Mouse (Mus musculus): ENCODE results near the gene Klf3. TPM values are rescaled to one million over a fixed set of nuclear protein-coding genes. Genes with fewer than 3 reads are reported as not detected.
A peak's percentile ranks its signal among the peaks of the same experiment; 100 is the strongest.

Klf3 gene
- total RNA-seq (2014; rRNA removed) (22.6 and 22.9 TPM in 2 replicates), polyA plus RNA-seq (2015; fragmentation: Nextera tagmentation; extraction: Ambion mirVana) (37.1 and 37.5 TPM in 2 replicates)

DNA sequence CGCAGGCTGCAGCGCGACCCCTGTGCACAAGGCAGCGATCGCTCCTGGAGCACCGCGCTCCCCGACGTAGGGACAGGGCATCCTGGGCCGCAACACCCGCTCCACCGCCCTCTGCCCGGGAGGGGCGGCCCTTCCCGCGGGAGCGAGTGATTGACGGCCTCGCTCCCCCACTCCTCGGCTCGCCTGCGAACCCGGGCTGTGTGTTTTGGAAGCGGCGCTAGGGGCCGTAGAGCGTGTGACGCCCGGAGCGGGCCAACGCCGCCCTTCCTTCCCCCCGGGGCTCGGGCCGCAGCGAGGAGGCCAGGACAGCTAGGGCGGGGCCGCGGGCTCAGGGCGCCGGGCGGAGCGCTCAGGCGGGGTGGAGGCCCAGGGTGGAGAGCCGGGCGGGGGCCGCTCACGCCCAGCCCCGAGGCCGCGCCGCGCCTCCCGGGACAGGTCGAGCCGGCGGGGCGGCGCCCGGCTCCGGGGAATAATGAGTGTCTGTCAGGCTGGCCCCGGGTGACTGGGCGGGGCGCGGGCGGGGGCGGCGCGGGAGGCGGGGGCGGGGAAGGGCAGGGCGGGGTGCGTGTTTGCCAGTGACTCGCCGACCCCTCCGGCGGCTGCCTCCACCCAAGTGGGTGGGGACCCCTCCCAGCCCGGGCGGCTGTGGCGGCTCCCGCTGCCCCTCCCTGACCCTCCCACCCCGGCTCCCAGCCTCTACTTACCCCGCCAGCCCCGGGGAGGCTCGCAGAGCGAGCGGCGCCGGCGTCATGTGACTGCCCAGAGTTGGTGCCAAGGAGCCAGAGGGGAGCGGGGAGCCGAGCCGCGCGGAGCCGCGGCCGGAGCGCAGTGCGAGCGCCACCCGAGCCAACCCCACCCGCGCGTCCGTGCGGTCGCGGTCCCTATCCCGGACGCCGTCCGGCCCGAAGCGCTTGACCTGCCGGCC, at the start of gene Klf3:
Gene Klf3 (plus strand): TSS at position 594 of the 925 bp plus-strand sequence.
- H3K27ac ChIP-seq, result peak within 1 kb of the TSS; percentile 95
- TF ChIP-seq CTCF (IDR thresholded peaks at IDR 0.05; ENCODE audit: low read depth), result peak; percentile 38
- no peaks in the 10 kb centered on the region for H3K9me3 ChIP-seq (ENCODE audit: low read length)
- H3K4me3 ChIP-seq (ENCODE audit: low read length), result peak within 1 kb of the TSS; percentile 87
- WGBS, result 0% methylated on average over 84 of the region's 116 CpGs
- H3K4me2 ChIP-seq (ENCODE audit: low read depth, low read length), result peak within 1 kb of the TSS; percentile 81
- peak within 1 kb of the TSS; percentile 89 for H3K9ac ChIP-seq (replicated peaks; ENCODE audit: low read length)
- DNase-seq (ENCODE audit: low spot score) (peak; percentile 83), ATAC-seq (peak; percentile 92)
- H3K36me3 ChIP-seq (ENCODE audit: insufficient read depth, low read length), result no peaks in the 10 kb centered on the region
- no peaks in the 10 kb centered on the region for H3K27me3 ChIP-seq (ENCODE audit: insufficient read depth, low read length)
- no peaks in the 10 kb centered on the region; the same call in 1 of the 2 replicates for H3K4me1 ChIP-seq (ENCODE audit: insufficient read depth, low read length)

DNA sequence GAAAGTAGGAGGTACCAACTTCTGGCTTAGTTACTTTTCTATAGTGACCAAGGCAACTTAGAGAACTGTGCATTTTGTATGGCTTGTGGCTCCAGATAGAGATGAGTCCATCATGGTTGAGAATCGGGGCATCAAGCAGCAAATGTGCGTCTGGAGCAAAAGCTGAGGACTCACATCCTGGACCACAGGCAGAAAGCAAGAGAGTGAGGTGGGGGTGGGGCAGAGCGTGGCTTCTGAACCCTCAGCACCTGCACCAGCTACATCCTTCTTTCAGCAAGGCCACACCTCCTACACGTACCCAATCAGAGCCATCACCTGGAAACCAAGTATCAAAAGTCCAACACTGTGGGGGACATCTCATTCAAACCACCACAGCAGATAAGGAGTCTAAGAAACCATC, 40.9 kb upstream of the Klf3 start:
- no peak for TF ChIP-seq CTCF (IDR thresholded peaks at IDR 0.05; ENCODE audit: low read depth)
- H3K9me3 ChIP-seq (ENCODE audit: low read length), result no peaks in the 10 kb centered on the region
- H3K4me1 ChIP-seq (ENCODE audit: insufficient read depth, low read length), result no peaks in the 10 kb centered on the region
- no peak overlapping the region for H3K27ac ChIP-seq
- H3K9ac ChIP-seq (replicated peaks; ENCODE audit: low read length), result no peak overlapping the region
- no peaks in the 10 kb centered on the region for H3K36me3 ChIP-seq (ENCODE audit: insufficient read depth, low read length)
- WGBS, result 91% methylated on average over 4 of the region's 4 CpGs
- no peaks in the 10 kb centered on the region for H3K27me3 ChIP-seq (ENCODE audit: insufficient read depth, low read length)
- H3K4me3 ChIP-seq (ENCODE audit: low read length), result no peak overlapping the region
- ATAC-seq (no peak), DNase-seq (ENCODE audit: low spot score) (no peak)
- H3K4me2 ChIP-seq (ENCODE audit: low read depth, low read length), result no peak overlapping the region

DNA sequence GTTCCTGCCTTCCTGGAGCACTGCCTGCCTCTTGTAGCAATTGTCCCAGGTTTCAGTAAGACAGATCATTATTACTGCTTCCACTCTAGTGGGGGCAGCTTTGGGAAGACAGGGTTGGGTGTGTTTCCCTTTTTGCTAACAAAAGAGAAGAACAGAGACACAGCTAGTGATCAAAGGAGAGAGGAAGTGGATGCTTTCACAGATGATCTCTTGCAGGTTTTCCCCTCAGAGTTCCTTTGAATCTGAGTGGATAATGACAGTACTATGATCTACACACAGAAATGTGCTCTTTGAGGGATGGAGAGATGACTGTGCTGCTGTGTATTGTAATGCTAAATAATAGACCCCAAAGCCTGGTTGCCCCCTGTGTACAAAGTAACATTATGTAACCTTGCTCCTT, 38.7 kb upstream of the Klf3 start:
- H3K9me3 ChIP-seq (ENCODE audit: low read length), result peaks cover 5% of the 10 kb centered on the region
- ATAC-seq (no peak), DNase-seq (ENCODE audit: low spot score) (no peak)
- H3K27ac ChIP-seq, result no peak overlapping the region
- H3K4me1 ChIP-seq (ENCODE audit: insufficient read depth, low read length), result no peaks in the 10 kb centered on the region
- no peak overlapping the region for H3K4me2 ChIP-seq (ENCODE audit: low read depth, low read length)
- TF ChIP-seq CTCF (IDR thresholded peaks at IDR 0.05; ENCODE audit: low read depth), result no peak
- H3K9ac ChIP-seq (replicated peaks; ENCODE audit: low read length), result no peak overlapping the region
- H3K4me3 ChIP-seq (ENCODE audit: low read length), result no peak overlapping the region
- H3K36me3 ChIP-seq (ENCODE audit: insufficient read depth, low read length), result no peaks in the 10 kb centered on the region
- no peaks in the 10 kb centered on the region for H3K27me3 ChIP-seq (ENCODE audit: insufficient read depth, low read length)

DNA sequence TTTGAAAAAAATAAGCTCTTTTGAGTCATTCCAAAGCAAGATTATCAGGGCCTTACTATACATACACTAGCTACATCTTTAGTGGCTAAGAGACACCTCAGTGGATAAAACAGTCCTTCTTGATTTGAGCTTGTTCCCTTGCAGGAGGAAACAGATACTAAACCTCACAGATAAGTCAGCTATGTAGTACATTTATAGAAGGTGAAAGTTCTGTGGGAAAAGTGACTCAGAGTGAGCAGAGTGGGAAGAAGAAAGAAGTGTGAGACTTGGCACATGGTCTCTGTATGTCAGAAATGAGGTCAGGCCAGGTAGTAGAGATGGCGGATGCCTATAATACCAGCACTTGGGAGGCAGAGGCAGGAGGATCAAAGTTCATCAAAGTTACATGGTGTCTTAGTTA, 37.4 kb upstream of the Klf3 start:
- Histone ChIP-seq H3K9me3 (ENCODE audit: low read length) (peaks cover 5% of the 10 kb centered on the region), H3K4me2 (ENCODE audit: low read depth, low read length) (no peak overlapping the region), H3K27me3 (ENCODE audit: insufficient read depth, low read length) (no peaks in the 10 kb centered on the region), H3K9ac (replicated peaks; ENCODE audit: low read length) (no peak overlapping the region), H3K36me3 (ENCODE audit: insufficient read depth, low read length) (no peaks in the 10 kb centered on the region), H3K4me3 (ENCODE audit: low read length) (no peak overlapping the region), H3K4me1 (ENCODE audit: insufficient read depth, low read length) (no peaks in the 10 kb centered on the region), H3K27ac (no peak overlapping the region)
- WGBS, result 100% methylated on average over 1 of the region's 1 CpGs
- ATAC-seq (no peak), DNase-seq (ENCODE audit: low spot score) (no peak)
- TF ChIP-seq CTCF (IDR thresholded peaks at IDR 0.05; ENCODE audit: low read depth), result no peak

DNA sequence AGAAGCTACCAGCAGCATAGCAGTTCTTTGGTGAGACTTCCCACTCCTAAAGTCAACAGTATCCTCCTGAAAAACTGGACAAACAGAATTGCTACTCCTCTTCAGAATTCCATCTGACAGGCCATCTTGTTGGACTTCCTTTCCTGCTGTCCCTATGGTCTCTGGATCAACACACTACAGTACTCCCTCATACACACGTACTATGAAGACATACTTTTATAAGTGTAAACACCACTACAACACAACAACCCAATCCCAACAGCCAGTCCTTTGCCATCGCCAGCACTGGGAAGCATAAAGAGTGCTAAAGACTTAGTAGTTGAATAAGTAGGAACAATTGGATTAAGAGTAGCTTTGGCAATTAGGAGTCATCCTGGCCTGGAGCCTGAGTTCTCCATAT, 36.6 kb upstream of the Klf3 start:
- H3K4me2 ChIP-seq (ENCODE audit: low read depth, low read length), result no peak overlapping the region
- no peak overlapping the region for H3K9ac ChIP-seq (replicated peaks; ENCODE audit: low read length)
- no peaks in the 10 kb centered on the region for H3K27me3 ChIP-seq (ENCODE audit: insufficient read depth, low read length)
- no peak overlapping the region for H3K4me3 ChIP-seq (ENCODE audit: low read length)
- no peaks in the 10 kb centered on the region for H3K4me1 ChIP-seq (ENCODE audit: insufficient read depth, low read length)
- WGBS, result 95% methylated on average over 2 of the region's 2 CpGs
- ATAC-seq, result no peak
- H3K36me3 ChIP-seq (ENCODE audit: insufficient read depth, low read length), result no peaks in the 10 kb centered on the region
- TF ChIP-seq CTCF (IDR thresholded peaks at IDR 0.05; ENCODE audit: low read depth), result no peak
- no peak overlapping the region for H3K27ac ChIP-seq
- DNase-seq (ENCODE audit: low spot score), result no peak
- H3K9me3 ChIP-seq (ENCODE audit: low read length), result peaks cover 5% of the 10 kb centered on the region

DNA sequence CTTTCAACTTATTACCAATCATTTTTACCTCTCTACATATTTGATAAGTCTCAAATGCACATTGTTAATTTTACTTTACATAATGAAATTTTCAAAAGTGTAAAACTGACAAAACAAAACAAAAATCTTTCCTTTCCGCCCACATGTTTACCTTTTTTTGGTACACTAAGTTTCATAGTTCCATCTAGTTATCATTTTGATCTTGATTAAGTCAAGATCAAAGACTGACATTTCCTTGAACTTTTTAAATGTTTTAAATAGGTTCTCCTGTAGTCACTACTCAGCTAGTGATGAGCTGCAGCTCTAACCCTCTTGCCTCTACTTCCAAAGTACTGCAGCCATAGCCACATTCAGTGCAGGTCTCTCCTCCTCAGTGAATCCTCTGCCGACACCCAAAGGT, 31.6 kb upstream of the Klf3 start:
- Histone ChIP-seq H3K27me3 (ENCODE audit: insufficient read depth, low read length) (no peaks in the 10 kb centered on the region), H3K36me3 (ENCODE audit: insufficient read depth, low read length) (no peaks in the 10 kb centered on the region), H3K9ac (replicated peaks; ENCODE audit: low read length) (no peak overlapping the region), H3K4me2 (ENCODE audit: low read depth, low read length) (no peak overlapping the region), H3K27ac (no peak overlapping the region), H3K4me1 (ENCODE audit: insufficient read depth, low read length) (no peaks in the 10 kb centered on the region), H3K9me3 (ENCODE audit: low read length) (peaks cover 5% of the 10 kb centered on the region), H3K4me3 (ENCODE audit: low read length) (no peak overlapping the region)
- ATAC-seq (no peak), DNase-seq (ENCODE audit: low spot score) (no peak)
- no peak for TF ChIP-seq CTCF (IDR thresholded peaks at IDR 0.05; ENCODE audit: low read depth)
- 94% methylated on average over 2 of the region's 2 CpGs for WGBS

DNA sequence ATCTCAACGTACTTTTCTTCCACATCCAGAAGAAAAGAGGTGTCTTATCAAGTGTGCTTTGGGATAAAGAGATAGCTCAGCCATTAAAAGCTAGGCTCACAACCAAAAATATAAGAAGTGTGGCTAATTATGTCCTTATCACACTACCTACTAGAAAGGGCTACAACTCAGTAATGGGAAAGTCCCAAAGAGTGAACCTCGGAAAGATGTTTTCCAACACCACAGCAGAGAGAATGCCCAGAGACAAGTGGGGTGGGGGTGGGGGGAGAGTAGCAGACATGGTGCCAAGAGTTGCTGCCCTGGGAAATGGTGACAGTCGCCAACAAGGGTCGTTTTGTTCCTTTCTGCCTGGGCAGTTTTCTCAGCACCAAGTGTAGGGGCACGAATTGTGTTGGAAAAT, 25.0 kb upstream of the Klf3 start:
- no peak overlapping the region for H3K4me2 ChIP-seq (ENCODE audit: low read depth, low read length)
- DNase-seq (ENCODE audit: low spot score), result no peak
- no peaks in the 10 kb centered on the region for H3K36me3 ChIP-seq (ENCODE audit: insufficient read depth, low read length)
- no peak overlapping the region for H3K9ac ChIP-seq (replicated peaks; ENCODE audit: low read length)
- H3K4me3 ChIP-seq (ENCODE audit: low read length), result no peak overlapping the region
- TF ChIP-seq CTCF (IDR thresholded peaks at IDR 0.05; ENCODE audit: low read depth), result no peak
- no peak overlapping the region for H3K27ac ChIP-seq
- H3K27me3 ChIP-seq (ENCODE audit: insufficient read depth, low read length), result no peaks in the 10 kb centered on the region
- no peak for ATAC-seq
- no peaks in the 10 kb centered on the region for H3K9me3 ChIP-seq (ENCODE audit: low read length)
- no peaks in the 10 kb centered on the region for H3K4me1 ChIP-seq (ENCODE audit: insufficient read depth, low read length)
- WGBS, result 62% methylated on average over 5 of the region's 5 CpGs

Data from hindbrain, postnatal 0 days (tissue).